Mouse (Mus musculus) right cerebral cortex, postnatal 4 days (tissue): ENCODE measurements around the gene Zdhhc13.

Experiments
- DNase-seq: peaks from one replicate; pipeline ENCODE4 v3.0.0-alpha.2; 2022

The Zdhhc13 gene

DNA sequence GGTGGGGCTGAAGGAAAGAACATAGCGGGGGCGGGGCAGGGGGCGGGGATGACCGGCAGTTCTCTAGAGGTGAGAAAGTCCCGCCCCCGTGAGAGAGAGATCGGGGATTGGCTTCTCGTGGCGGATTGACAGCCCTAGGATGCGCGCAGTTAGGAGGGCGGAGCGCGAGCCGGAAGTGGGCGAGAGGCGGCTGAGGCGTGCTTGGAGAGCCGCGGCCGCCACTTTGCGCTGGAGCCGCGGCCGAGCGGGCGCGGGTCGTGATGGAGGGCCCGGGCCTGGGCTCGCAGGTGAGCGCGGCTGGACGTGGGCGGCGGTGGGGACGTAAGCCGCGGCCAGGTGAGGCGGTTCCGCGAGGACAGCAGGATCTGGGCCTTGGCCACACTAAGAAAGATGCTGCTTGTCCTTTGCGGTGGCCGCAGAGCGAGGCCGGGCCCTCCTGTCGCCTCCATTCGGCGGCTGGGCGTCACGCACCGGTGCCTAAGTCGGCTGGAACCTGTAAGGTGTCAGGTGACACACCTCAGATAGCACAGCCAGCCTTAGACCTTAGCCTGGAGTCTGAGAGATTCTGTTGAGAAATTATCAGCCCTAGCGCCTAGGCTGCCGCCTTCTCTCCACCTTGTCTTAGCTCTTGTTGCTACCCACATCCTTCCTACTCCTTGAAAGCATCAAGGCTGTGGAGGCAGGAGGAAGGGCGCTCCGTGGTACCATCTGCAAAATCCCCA is at the start of gene Zdhhc13:
TSS of gene Zdhhc13 (plus strand) at position 153 of the 722 bp plus-strand sequence.
- DNase-seq = peak; percentile 88

DNA sequence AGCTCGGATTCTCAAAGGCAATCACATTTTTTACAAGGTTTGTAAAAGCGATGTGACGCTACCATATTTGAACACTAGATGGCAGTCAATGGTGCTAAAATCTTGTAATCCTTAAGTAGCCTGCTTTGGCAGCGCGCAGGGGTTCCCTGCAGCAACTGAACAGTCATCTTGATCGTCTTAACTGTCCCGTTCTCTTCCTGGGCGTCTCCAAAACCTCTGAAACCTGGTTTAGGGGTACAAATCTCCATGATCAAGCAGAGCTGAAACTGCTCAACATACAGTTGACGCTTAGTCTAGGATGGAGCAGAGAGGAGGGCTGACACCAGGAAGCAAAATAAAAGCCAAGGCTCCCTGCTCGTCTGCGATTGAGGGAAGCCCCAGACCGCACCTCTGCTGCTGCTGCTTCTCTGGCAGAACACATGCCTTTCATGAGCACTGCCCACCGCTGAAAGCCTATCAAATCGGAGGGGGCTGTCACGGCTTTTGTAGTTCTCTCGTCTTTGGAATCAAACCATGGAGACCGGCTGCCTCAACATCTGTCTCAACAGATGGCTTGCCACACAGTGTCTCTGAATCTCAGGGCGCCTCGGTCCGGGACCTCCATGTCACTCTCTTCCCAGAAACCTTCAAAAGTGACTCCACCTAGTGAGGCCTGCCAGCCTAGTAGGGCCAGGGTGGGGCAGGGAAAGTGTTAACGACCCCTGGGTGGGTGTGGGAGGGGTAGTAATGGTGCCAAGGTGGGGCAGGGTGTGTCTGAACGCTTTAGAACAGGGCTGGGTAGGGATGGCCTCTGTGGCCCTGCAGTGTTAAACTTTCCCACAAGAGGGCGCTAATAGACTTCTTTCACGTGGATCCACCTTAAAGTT is 39.3 kb upstream of the Zdhhc13 start:
- peak; percentile 76 for DNase-seq

DNA sequence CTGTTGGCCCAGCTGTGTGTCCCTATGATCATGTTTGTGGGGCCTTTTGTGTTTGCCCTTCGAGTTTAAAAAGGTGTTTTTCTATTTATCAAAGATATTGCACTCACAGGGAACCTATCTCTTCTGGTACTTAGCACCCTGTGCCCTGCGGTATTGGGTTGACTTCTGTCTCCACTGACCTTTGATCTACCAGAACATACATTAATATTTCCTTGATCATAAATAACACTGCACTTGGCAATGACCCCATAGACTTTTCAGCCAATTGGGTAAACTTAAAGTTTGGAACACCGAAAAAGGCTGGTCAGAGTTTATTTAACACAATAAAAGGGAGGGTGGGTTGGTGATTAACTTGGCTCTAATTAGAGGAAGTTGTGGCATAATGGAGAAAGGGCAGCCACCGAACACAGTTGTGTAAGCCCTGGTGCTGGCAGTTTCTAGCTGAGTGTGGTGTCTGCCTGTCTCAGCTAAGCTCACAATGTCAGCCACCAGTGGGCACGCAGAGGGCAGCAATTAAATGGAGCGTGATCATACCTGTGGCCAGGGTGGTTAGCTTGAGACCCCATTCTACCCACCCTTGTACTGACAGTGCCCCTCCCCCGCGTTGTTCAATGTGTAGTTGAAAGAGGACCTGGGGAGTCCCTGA is 38.5 kb upstream of the Zdhhc13 start:
- DNase-seq = peak; percentile 22

DNA sequence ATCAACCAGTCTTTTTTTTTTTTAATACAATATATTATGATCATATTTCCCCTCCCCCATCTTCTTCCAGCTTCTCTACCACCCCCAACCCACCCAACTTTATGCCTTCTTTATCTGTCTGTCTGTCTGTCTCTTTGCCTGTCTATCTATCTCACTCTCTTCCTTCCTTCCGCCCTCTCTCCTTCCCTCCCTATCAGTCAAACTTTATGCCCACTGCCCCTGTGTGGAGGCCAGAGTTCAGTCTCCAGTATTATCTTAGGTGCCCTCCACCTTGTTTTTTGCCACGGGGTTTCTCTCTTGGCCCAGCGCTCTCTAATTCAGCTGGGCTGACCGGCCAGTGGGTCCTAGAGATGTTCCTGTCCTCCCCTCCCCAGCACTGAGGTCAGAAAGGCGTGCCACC is 37.6 kb upstream of the Zdhhc13 start:
- no peak for DNase-seq

DNA sequence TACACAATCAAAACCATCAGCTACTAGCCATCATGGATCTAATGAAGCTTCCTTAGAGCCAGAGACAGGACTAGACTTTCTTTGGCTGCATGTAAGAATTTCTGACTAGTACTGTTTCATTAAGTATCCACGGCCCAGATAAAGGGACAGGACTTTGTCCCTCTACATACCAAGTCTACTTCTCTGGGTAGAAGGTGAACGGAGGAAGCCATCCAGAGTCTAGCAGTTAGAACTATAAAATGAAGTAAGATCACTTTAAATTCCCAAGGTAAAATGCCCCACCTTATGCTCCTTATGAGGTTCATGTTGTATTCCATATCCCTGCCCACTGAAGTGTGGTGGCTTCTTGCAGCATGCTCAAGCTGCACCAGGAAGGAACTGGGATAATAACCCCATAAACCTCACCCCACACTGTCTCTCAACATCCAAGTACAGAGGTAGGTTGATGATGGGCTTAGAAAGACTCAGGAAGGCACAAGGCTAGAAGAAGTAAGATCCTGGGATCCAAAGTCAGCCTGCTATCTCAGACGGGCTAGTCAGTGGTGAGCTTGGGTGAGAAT is 34.3 kb upstream of the Zdhhc13 start:
- DNase-seq = no peak

DNA sequence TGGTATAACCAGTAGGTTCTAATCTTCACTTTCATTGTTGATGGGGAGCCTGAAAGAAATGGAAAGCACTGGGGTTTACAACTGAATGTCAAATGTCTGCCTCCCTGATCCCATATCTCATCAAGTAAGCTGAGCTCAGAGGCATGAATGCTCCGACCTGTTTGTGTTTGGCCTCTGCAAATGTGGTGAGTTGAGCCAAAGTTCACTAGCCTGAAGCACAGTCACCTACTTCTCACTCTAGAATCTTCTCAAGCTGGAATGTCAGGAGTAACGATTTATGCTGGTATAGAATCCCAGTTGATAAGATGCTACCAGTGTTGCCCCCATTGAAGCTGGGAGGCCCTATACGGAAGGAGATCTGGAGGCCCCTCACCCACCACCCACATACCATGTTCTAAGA is 33.0 kb upstream of the Zdhhc13 start:
- DNase-seq = no peak

DNA sequence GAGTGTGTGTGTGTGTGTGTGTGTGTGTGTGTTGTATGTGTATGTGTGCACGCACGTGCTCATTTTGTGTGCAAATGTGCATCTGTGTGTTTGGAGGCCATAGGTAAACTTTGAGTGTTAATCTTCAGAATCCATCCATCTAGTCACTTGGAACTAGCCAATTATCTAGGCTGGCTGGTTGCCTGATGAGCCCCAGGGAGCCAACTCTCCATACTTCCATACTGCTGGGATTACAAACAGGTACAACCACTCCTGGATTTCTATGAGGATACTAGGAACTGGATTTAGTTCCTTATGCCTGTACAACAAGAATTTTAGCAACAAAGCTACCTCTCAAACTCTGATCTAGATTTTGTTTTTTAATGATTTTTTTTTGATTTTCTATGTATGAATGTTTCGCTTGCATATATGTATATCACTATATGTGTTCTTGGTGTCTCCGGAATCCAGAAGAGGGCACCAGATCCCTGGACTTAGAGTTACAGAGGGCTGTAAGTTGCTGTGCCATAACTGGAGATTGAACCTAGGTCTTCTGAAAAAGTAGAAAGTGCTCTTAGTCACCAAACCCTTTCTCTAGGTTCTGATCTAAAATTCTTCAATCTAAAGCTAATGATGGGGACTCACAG is 32.4 kb upstream of the Zdhhc13 start:
- no peak for DNase-seq

DNA sequence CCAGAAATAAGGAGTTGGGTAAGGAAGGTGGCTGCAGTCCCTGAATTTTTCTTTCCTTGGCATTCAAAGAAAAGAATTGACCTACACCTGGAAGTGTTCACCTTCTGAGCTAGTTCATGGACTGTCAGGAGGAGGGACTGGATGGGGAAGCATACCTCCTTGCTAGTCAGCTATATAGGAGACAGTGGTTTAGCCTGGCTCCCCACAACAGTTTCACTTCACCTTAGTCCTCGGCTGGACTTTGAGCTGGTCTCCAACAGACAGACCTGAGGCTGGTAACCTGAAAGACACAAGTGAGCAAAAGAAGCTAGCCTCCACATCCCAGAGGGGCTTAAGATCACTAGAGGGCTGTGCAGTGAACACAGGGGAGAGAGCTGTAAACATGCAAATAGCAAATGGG is 30.7 kb upstream of the Zdhhc13 start:
- DNase-seq = no peak

DNA sequence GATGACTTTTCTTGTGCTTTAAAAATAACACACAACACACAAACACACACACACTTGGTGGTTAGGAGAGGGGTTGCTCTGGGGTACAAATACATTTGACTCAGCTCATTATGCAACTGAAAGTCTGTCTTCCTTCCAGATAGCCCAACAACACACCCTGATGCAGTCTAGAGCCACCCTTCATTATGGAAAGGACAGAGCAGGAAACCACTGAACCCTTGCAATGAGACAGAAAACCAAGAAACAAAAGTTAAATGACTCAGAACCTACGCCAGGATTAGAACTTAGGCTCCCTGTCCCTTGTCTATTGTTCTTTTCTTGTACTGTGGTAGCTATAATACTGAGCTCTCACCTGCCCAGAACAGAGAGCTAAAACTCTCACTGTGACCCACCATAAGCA is 28.0 kb upstream of the Zdhhc13 start:
- no peak for DNase-seq

DNA sequence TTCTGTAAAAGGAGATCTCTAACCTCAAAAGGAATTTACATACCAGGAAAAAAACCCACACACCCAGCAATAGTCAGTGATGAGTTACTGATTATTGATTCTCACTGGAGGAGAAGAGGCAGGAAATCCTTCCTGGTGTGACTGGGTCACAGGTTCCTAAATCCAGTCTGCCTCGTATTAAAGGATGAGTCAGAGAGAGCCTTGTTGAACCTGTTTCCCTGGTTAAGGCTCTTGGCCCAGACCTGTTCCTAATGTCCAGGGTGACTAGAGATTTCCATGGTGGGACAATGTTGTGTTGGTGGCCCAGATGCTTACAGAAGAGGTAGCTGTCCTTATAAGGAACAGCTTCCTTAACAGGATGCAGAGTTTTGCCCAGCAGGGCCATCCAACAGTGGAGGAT is 26.5 kb upstream of the Zdhhc13 start:
- DNase-seq = no peak

DNA sequence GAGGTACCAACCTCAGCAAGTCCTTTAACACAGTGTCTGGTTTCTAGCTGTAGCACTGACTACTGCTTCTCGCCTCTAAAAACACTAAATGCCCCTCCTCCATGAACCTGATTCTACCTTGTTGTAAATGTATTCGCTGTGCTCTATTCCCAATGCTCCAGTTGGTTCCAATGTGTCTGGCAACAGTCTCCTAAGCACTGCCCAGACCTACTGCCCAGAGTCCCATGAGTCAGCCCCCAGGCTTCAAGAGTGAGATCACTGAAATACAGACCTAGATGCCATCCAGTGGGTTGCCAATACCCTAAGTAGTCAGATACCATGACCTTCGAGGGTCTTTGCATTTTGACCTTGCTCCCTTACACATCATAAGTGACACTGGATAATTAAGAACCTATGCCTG is 26.1 kb upstream of the Zdhhc13 start:
- no peak for DNase-seq

DNA sequence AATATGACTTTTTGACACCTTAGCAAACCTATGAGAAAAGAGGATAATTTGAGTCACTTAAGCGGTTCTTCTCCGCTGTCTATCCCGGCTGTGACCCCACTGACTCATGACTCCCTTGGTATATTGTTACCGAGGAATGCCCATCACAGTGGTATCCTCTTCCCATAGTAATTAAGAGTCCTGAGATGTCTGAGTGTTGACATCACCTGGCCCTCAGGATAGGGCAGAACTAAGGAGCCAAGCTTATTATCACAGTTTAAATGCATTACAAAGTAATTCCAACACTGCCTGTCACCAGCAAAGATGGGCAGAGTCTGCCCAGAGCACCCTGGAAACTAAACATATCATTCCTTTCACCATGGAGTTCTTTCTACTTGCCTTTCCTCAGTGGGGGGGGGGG is 22.8 kb upstream of the Zdhhc13 start:
- DNase-seq = no peak

DNA sequence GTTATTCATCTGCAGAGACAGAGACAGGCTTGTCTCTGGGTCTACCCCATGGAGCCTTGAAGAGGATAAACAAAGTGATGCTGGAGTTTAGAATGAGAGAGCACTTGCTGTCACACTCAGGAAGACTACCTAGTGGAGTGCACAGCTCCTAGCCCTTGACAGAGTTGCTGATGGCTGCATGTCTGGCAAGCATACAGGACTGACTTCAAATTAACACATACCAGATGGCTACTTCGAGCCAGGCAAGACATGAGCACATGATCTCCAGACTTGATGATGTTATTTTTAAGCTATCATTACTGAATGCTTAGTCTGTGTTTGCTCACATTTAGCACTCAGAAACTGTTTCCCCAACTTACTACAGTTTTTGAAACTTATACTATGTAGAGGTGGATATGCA is 19.1 kb upstream of the Zdhhc13 start:
- DNase-seq = no peak

DNA sequence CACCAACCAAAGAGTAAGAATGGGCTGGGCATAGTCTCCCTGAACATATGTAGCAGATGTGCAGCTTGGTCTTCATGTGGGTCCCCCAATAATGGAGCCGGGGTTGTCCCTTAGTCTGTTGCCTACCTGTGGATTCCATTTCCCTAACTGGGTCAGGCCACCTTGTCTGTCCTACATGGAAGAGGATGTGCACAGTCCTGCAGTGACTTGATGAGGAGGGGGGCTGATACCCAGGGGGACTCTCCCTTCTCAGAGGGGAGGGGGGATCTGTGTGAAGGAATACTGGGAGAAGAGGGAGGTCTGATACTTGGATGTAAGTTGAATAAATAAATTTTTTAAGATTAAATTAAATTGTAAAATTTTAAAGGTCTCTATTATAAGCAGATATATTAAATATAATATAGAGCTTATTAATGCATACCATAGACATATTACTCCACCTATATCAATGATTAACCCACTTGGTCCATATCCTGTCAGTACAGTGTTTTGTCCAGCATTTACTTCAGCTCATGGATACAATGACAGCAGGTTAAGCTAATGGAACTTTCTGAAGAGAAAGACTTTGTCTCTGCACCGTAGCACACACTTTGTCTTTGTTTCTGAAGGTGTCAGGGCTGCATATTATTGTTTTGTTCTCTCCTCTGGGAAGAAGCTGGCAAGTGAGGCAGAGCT is 16.6 kb upstream of the Zdhhc13 start:
- no peak for DNase-seq

DNA sequence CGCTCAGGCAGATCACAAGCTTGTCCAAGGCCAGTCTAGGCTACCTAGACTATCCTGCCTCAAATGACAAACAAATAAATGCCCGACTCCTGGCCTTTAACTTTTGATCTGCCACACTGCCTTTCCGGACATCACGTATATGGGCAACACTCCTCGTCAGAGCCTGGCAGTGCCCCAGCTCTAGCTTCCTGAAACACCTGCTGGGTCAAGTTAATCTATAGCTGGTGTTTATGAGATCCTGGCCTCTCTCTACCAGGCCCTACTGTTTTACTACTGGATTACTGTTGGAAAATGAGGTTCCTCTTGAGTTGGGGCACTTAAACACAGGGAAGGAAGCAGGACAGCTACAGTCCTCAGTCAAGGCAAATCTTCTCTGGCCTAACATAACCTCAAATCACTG is 15.5 kb upstream of the Zdhhc13 start:
- no peak for DNase-seq

DNA sequence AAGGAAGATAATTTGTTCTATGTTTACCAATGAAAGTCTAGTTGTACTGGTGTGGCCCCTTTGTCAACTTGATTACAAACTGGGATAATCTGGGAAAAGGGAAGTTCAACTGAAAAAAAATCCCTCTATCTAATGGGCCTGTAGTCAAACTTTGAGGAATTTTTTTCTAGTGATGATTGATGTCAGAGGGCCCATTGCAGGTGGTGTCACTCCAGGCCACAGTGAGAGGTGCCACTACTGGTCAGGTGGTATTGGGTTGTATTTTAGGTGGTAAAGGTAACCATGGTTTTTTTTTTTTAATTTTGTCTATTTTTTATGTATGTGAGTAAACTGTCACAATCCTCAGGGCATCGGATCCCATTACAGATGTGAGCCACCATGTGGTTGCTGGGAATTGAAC is 14.2 kb upstream of the Zdhhc13 start:
- DNase-seq = no peak

DNA sequence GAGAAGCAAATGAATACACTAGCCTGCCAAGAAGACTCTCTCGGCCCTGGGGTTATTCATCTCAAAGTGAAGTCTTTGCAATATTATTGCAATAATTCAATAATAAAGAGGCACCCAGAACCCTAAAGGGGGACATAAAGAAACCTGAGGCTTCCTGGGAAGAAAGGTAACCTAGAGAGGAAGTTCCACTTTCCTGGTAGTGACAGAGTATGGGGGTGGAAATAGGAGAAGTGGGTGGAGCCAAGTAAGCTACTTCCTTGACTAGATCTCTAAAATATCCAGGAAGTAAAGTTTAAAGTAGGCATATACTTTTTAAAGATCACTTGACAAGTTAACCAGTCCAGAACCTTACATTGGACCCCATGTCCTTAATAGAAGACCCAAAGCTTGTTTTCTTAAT is 13.4 kb upstream of the Zdhhc13 start:
- no peak for DNase-seq

DNA sequence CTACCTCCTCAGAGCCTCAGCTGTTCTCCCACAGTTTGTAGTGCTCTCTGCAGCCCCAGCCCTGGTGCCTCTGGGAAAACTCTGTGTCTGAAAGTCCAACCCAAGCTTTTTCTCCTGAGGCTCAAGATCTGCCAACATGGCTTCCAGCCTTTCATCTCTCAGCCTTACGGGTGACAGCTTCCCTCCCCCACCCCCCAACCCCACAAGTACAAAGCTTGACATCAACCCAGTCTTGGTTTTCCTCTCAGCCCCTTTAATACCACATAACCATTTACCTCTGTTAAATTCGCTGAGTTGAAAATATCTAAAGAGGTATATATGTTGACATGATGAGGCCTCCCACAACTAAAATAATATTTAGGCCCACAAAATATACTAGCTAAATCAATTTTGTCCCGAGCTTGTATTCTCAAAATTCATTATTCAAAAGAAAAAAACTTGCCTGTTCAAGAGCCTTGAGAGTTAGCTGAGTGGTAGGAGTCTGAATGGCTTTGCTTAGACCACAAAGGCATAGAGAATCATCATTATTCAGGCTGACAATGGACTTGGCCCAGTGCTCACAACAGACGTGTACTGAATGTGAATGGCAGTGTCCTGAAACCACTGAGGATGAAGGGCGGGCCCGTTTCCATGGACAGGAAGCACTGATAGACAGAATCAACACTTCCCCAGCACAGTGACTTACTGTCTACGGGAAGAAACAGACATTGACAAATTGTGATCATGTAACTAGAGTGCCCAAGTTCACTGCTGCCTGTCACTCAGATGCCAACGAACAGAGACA is 10.9 kb upstream of the Zdhhc13 start:
- no peak for DNase-seq

DNA sequence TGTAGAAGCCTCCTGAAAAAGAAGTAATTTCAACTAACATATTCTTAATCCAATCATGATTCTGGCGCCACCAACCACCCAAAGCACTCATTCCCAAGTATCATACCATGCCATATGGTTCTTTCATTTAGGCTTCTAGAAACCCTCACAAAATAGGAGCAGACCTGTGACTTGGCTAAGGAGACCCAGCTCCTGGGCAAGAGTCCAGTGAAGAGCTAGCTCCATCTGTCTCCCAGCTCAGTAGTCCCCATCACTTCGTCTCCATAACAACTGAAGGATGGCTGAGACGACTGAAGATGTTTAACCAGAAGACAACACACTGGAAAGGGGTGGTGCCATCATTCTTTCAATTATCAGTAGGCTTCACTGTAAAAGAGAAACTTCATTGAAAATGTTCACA is 9.7 kb upstream of the Zdhhc13 start:
- peak; percentile 52 for DNase-seq

DNA sequence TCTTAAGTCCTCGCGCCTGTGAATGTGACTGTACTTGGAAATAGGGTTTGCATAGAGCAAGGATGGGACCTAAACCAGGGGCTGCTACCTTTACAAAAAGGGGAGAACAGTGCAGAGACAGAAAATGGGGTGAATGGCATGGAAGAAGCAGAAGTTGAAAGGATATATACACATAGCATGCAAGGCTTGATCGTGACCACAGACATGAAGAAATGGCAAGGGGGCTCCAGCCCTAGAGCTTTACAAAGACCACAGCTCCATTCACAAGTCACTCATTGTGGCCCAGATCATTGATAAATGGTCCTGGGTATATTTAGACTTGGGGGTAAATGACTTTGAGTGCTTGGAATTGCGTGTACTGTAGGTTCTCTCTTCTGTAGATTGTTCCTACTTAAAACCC is 6.4 kb upstream of the Zdhhc13 start:
- no peak for DNase-seq

DNA sequence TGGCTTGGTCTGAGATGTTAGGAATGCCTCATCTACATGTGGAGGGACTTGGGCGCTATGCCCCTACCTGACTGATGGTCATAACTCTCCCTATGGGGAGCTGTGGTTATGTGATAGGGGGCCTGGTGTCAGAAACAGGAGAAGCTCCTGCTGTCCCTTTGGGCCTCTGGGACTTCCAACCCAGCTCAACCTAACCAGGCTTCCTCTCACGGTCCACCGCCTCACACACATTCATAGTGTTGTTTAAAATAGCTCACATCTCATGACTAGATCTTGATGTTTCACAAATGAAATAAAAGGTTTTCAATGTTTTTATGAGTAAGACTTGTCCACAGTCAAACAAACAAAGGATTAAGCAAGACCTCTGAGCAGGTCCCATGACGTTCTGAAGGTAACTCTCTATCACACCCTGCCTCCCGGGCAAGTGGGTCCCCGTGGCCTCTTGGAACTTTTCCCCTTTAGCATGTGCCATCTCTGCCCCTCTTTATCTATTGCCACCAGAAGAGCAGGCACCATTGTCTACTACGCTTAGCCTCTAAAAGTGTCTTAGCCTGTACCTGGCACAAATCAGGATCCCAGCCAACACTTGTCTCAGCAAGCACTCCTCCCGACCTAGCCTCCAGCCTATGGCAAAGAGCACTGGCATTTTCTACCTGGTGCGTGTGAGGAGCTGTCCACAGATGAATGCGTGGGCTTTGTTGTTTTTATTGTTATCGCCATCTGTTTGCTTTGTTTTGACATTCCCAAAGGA is 3.9 kb upstream of the Zdhhc13 start:
- DNase-seq = no peak
